Mouse (Mus musculus) B cell, adult 2 months (primary cell): ENCODE measurements around the gene Bloc1s6.
A peak's percentile ranks its signal among the peaks of the same experiment; 100 is the strongest.

Experiments used
- DNase-seq, 2 experiments: peaks; one replicate each; pipeline ENCODE4 v3.0.0; 2022

The Bloc1s6 gene

DNA sequence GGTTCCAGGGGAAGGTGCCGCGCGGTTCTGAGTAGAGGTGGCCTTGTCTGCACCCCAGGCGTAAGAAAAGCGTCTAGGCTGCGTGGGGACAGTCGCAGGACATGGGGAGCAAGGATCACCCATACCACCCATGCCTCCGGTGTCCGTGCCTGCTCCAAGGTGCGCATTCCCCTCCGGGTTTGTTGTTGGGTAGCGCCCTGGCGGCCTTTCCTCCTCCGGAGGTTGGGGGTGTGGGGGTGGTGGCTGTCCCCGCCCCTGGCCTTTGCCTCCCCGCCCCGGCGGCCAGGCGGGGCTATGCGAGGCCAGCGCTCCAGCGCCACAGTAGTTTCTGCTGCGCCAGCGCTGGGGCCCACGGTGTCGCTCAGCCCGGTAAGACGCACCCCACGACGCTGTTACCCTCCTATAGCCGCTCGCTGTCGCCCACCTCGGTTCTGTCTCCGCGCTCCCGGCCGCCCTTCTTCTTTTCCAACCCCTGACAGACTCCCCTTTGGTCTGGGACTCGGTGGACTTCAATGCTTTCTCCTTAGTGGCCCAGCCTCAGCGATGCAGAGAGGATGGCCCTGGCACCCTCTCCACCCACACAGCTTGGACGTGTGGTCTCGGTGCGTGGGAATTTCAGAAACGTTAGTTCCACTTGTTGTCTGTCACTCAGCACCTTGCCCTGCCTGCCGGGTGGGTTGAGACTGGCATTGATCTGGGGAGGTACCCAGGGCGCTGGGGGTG, 26.9 kb downstream of the Bloc1s6 start, which contains the start of gene Sqor:
Gene Sqor (plus strand): TSS at position 167 of the 723 bp plus-strand sequence.
- peak; percentile 4 to 13 for DNase-seq

DNA sequence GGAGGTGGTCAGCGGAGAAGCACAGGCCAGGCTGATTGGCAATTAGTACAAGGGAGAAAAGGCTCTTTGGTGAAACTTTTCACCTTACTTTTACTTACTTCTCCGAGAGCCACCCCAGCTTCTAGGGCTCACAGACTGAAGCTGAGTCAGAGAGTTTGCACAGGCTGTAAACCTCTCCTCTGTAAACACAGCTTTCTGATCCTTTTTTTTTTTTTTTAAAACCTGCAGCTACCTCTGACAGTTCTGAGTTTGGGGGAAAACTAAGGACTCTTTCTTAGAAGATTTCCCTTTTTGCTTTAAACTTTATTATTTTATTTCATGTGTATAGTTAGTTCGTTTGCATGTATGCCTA, 27.5 kb downstream of the Bloc1s6 start:
- DNase-seq, result no peak

GRCm38 (mm10) chr2:122771002-122771401, 32.7 kb downstream of the Bloc1s6 start:
- no peak for DNase-seq

GRCm38 (mm10) chr2:122772899-122773298, 34.6 kb downstream of the Bloc1s6 start:
- no peak for DNase-seq

GRCm38 (mm10) chr2:122775491-122775890, 37.2 kb downstream of the Bloc1s6 start:
- DNase-seq, result no peak

- DNase-seq, result no peak
Observed at GRCm38 (mm10) chr2:122776823-122777222, 38.5 kb downstream of the Bloc1s6 start.

DNA sequence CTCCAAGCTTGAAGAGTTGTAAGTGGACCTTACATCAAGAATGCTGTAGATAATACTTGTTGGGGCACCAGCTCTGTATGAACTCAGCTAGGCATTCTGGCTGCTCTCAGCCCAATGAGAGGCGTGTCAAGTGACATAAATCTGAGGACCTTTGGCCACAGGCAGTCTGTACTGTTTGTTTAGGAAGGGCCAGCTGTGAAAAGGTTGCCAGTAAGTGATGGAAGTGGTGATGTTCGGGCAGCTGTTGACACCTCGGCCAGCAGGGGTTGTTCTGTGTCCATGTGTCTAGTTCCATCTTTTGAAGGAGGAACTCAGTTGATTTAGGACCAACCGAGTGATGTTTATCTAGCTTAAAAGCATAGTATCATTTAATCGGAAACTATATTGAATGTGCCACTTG, 41.7 kb downstream of the Bloc1s6 start:
- no peak for DNase-seq

DNA sequence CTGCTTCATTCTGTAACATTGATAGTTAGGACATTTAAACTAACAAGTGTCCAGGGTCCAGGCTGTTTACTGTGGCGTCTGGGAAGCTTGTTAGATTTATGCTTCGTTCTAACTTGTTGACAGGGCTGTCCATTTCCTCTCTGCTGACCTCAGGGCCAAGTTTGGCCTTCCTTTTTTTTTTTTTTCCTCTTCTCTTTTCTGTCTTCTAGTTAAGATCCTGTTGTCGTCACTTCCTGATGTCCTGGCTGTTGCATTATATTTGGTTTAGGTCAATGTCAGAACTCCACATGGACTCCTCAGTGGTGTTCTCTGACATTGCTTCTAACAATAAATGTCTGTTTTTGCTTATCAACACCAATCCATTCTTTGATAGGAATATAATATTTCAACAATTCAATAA, 42.1 kb downstream of the Bloc1s6 start:
- DNase-seq, result no peak

DNA sequence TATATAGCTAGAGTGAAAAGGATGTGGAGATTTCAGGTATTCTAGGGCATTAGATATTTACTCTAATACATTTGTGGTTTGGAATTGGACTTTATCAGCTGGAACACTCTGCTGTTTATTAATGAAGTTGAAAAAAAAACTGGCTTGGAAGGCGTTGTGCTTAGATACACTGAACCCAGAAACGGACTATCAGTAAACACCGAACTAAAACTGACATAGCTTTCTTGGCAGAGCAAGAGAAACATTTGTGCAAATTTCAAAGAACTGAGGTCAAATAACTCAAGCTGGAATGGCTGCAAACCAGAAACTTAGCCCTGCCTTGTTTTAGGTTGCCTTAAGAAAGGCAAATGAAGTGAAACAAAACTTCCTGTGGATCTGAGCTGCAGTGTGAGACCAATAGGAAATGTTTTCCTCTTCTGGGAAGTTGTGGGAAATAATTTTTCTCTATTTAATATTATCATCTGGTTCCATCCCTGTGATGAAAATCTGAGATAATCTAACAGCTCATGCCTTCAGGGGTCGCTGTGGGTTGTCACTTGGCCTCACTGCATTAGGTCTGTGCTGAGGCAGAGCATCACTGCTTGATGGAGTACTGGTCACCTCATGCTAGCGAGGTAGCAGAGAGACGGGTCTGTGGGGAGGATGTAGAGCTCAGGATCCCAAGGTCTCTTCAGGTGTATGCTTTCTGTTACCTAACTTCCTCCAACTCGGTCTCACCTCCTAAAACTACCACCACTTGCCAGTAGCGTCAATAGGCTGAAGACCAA, 43.5 kb downstream of the Bloc1s6 start:
- DNase-seq, result no peak

DNA sequence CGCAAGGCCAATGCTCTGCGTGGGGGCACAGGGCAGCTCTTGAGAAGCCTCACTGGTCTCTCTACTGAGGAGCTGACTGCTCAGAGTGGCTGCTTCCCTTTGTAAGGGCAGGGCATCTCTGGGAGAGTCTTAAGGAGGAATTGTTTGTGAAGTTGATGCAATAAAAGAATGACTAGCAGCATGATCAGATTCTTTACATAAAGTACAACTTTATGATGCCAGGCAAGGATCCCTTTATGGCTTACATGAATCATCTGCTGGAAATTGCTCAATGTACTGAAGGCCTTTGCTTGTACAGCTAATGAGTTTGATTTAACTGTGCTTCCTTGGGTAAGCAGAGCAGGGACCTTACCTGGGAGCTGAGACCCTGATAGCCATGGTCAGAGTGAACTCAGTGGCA, 45.4 kb downstream of the Bloc1s6 start:
- DNase-seq, result no peak

DNA sequence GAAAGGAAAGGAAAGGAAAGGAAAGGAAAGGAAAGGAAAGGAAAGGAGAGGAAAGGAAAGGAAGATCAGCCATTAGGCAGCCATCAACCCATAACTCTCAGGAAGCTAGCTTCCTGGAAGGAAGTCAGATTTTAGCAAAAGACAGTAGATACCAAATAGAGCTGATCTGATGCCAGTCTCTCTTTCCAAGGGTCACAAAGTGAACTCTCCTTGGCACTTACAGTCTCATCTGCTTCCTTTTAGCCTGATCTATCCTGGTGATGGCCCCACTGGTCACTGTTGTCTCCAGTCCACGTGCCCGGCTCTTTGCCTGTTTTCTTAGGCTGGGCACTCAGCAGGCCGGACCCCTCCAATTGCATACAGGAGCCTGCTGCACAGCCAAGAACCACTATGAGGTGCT, 46.4 kb downstream of the Bloc1s6 start:
- DNase-seq, result no peak

GRCm38 (mm10) chr2:122786167-122786566, 47.9 kb downstream of the Bloc1s6 start:
- no peak for DNase-seq

- DNase-seq, result no peak
Observed at GRCm38 (mm10) chr2:122789311-122789710, 51.0 kb downstream of the Bloc1s6 start.

DNA sequence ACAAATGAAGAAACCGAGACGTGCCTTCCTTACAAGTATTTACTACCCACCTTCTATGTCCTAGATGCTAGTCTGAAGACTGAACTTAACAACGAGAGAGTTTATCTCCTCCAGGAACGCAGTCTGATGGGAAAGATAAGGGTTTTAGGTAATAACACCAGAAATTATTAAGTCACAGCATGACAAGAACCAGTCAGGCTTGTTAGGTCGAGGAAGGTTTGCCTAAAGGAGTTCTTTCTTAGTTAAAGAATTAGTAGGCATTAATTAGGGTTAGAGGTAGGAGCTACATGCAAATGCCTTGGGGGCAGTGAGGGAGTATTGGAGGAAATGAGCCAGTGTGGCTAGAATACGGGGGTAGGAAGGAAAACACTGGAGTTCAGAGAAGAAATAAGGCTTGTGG, 51.4 kb downstream of the Bloc1s6 start:
- DNase-seq, result no peak
